Mouse (Mus musculus) thymus, postnatal 0 days (tissue): Measurements from ENCODE around the gene Pcgf6. TPM values are rescaled to one million over a fixed set of nuclear protein-coding genes. Genes with fewer than 3 reads are reported as not detected.
"Not testable (repeated sequence)": the region's sequence is repeated elsewhere in the genome, so short reads cannot be mapped to it uniquely, and the experiment has no call there.

Experiments used
- DNase-seq: peaks from one replicate; pipeline ENCODE4 v3.0.0-alpha.2; 2015; ENCODE audit warnings: low spot score
- polyA plus RNA-seq: library from polyadenylated mRNA; unstranded; fragments of >200 nt; fragmentation: Nextera tagmentation; extraction: Ambion mirVana; gene quantifications from 2 replicates; pipeline ENCODE4 v1.2.1, GENCODE M21; 2015

The Pcgf6 gene
- polyA plus RNA-seq, 1 experiment from 2014 or later, result 16.8 TPM

- DNase-seq, result no peak
Measured at GRCm38 (mm10) chr19:46999753-47000152, 51.0 kb downstream of the Pcgf6 start.

- DNase-seq, result no peak
Measured at GRCm38 (mm10) chr19:46998953-46999352, 51.8 kb downstream of the Pcgf6 start.

- DNase-seq, result no peak
Measured at GRCm38 (mm10) chr19:46998168-46998870, 52.4 kb downstream of the Pcgf6 start.

- DNase-seq, result no peak
Measured at GRCm38 (mm10) chr19:46996095-46996494, 54.6 kb downstream of the Pcgf6 start.

- not testable (repeated sequence) for DNase-seq
Measured at GRCm38 (mm10) chr19:46992329-46992728, 58.4 kb downstream of the Pcgf6 start.

GRCm38 (mm10) chr19:46991145-46991544, 59.6 kb downstream of the Pcgf6 start:
- DNase-seq, result peak; percentile 83

GRCm38 (mm10) chr19:46990625-46991024, 60.1 kb downstream of the Pcgf6 start:
- not testable (repeated sequence) for DNase-seq

GRCm38 (mm10) chr19:46990153-46990518, 60.6 kb downstream of the Pcgf6 start:
- no peak for DNase-seq

GRCm38 (mm10) chr19:46989479-46990152, 61.1 kb downstream of the Pcgf6 start:
- no peak for DNase-seq

- DNase-seq, result peak; percentile 60
Measured at GRCm38 (mm10) chr19:46988231-46989087, 62.2 kb downstream of the Pcgf6 start.

GRCm38 (mm10) chr19:46987646-46988045, 63.1 kb downstream of the Pcgf6 start:
- no peak for DNase-seq

- no peak for DNase-seq
Measured at GRCm38 (mm10) chr19:46984726-46985622, 65.7 kb downstream of the Pcgf6 start.

GRCm38 (mm10) chr19:46983966-46984380, 66.7 kb downstream of the Pcgf6 start:
- no peak for DNase-seq

Other genes with a start within 250 kb of the Pcgf6 start
- gene Ina, start 36.2 kb downstream of the Pcgf6 start, polyA plus RNA-seq, result 0.37 and 0.39 TPM in 2 replicates
- gene Nt5c2, start 35.8 kb downstream of the Pcgf6 start, polyA plus RNA-seq, result 104 and 120 TPM in 2 replicates
- 5.4 and 6.0 TPM in 2 replicates for gene Taf5, start 16.8 kb upstream of the Pcgf6 start, polyA plus RNA-seq
- gene Usmg5, start 39.7 kb upstream of the Pcgf6 start, polyA plus RNA-seq, result 1,758 and 1,903 TPM in 2 replicates
- 8.2 and 9.1 TPM in 2 replicates for gene Pdcd11, start 39.9 kb upstream of the Pcgf6 start, polyA plus RNA-seq
- gene Calhm2, start 87.4 kb upstream of the Pcgf6 start, polyA plus RNA-seq, result 7.6 and 7.7 TPM in 2 replicates
- gene Calhm1, start 93.3 kb upstream of the Pcgf6 start, polyA plus RNA-seq, result not detected in 2 replicates
- 0.13 and 0.28 TPM in 2 replicates for gene Calhm3, start 106.9 kb upstream of the Pcgf6 start, polyA plus RNA-seq
- 0.70 and 0.91 TPM in 2 replicates for gene Neurl1a, start 127.9 kb upstream of the Pcgf6 start, polyA plus RNA-seq